Mouse (Mus musculus): Measurements from ENCODE around the gene Cyp2d40.
A peak's percentile ranks its signal among the peaks of the same experiment; 100 is the strongest.
"Not testable (repeated sequence)": the region's sequence is repeated elsewhere in the genome, so short reads cannot be mapped to it uniquely, and the experiment has no call there.

Gene Cyp2d40

GRCm38 (mm10) chr15:82763631-82764420, at the start of gene Cyp2d40:
Cyp2d40 (minus strand) TSS chr15:82764183.
- DNase-seq, result no peak

GRCm38 (mm10) chr15:82810556-82810955, 46.6 kb upstream of the Cyp2d40 start:
- DNase-seq, result no peak

- DNase-seq, result no peak
Measured at GRCm38 (mm10) chr15:82809511-82809910, 45.5 kb upstream of the Cyp2d40 start.

- no peak for DNase-seq
Measured at GRCm38 (mm10) chr15:82806969-82807763, 43.2 kb upstream of the Cyp2d40 start.

GRCm38 (mm10) chr15:82804708-82805639, 41.0 kb upstream of the Cyp2d40 start:
- DNase-seq, result peak; percentile 72

- no peak for DNase-seq
Measured at GRCm38 (mm10) chr15:82795936-82796440, 32.0 kb upstream of the Cyp2d40 start.

GRCm38 (mm10) chr15:82794277-82794676, 30.3 kb upstream of the Cyp2d40 start, which contains the start of gene Cyp2d26:
Cyp2d26 (minus strand) TSS chr15:82794294.
- DNase-seq, result no peak

GRCm38 (mm10) chr15:82793868-82794267, 29.9 kb upstream of the Cyp2d40 start:
- no peak for DNase-seq

GRCm38 (mm10) chr15:82793454-82793853, 29.5 kb upstream of the Cyp2d40 start:
- no peak for DNase-seq

- DNase-seq, result no peak
Measured at GRCm38 (mm10) chr15:82792566-82792965, 28.6 kb upstream of the Cyp2d40 start.

- no peak for DNase-seq
Measured at GRCm38 (mm10) chr15:82784581-82784980, 20.6 kb upstream of the Cyp2d40 start.

GRCm38 (mm10) chr15:82783800-82784199, 19.8 kb upstream of the Cyp2d40 start:
- DNase-seq, result no peak

- not testable (repeated sequence) for DNase-seq
Measured at GRCm38 (mm10) chr15:82777856-82778255, 13.9 kb upstream of the Cyp2d40 start.

GRCm38 (mm10) chr15:82765943-82766342, 2.0 kb upstream of the Cyp2d40 start:
- no peak for DNase-seq

- DNase-seq, result no peak
Measured at GRCm38 (mm10) chr15:82764881-82765280, 898 bp upstream of the Cyp2d40 start.

GRCm38 (mm10) chr15:82748141-82748540, 15.8 kb downstream of the Cyp2d40 start:
- DNase-seq, result no peak

- DNase-seq, result no peak
Measured at GRCm38 (mm10) chr15:82747516-82747915, 16.5 kb downstream of the Cyp2d40 start.

- not testable (repeated sequence) for DNase-seq
Measured at GRCm38 (mm10) chr15:82733331-82733925, 30.6 kb downstream of the Cyp2d40 start.

Data from retina, postnatal 1 day (tissue).